Mouse (Mus musculus) bone marrow, adult 2 months (tissue): ENCODE data around the gene Ylpm1. TPM values are rescaled to one million over a fixed set of nuclear protein-coding genes. Genes with fewer than 3 reads are reported as not detected.

Source experiments
- H3K27ac ChIP-seq: fragments of 200-500 bp; 2 replicates; pipeline ENCODE4 v1.5.1; 2012; ENCODE audit warnings: low read depth, mild to moderate bottlenecking, control low read depth, inconsistent platforms, low read length; ENCODE audit not compliant: control insufficient read depth, poor library complexity, insufficient read depth
- H3K4me1 ChIP-seq: fragments of 200-500 bp; 2 replicates; pipeline ENCODE4 v1.6.1; 2011; ENCODE audit warnings: low read length; ENCODE audit not compliant: control insufficient read depth, insufficient read depth
- H3K4me3 ChIP-seq: fragments of 200-500 bp; replicated peaks from 2 replicates; pipeline ENCODE3; 2011; ENCODE audit warnings: mild to moderate bottlenecking, low read depth, low read length, control low read depth; ENCODE audit not compliant: control insufficient read depth
- CTCF ChIP-seq: fragments of 200-500 bp; IDR thresholded peaks from 2 replicates; pipeline ENCODE4 v1.5.1; 2011; ENCODE audit warnings: low read length, control low read depth; ENCODE audit not compliant: control insufficient read depth, insufficient read depth
- POLR2A ChIP-seq: fragments of 200-500 bp; IDR thresholded peaks from 2 replicates; pipeline ENCODE4 v1.6.1; 2011; ENCODE audit warnings: low read depth, mild to moderate bottlenecking, control low read depth, low read length, borderline replicate concordance; ENCODE audit not compliant: control insufficient read depth
- WGBS: fragments of 180-500 bp; shearing (Covaris S2); methylation state at CpG from one replicate; pipeline ENCODE4 v1.1.7; 2018; 5-methylcytosine and 5-hydroxymethylcytosine counted together
- polyA plus RNA-seq: library from polyadenylated mRNA; stranded (reverse); fragments of >200 nt; gene quantifications from 2 replicates; pipeline ENCODE4 v1.2.4, GENCODE M21; 2011; ENCODE audit warnings: low replicate concordance; ENCODE audit not compliant: missing spikeins, insufficient read depth, insufficient read length

Ylpm1 gene
- polyA plus RNA-seq, 1 experiment, result 36.2 TPM

- H3K4me3 ChIP-seq, result peak overlapping the region; percentile 81
- TF ChIP-seq POLR2A, result no peak
- no peak for TF ChIP-seq CTCF
- WGBS, result 12% methylated on average over 18 of the region's 18 CpGs
- H3K27ac ChIP-seq, result peak overlapping the region; percentile 96
- H3K4me1 ChIP-seq, result peaks cover 7% of the 10 kb centered on the region
These were observed 114.0 kb downstream of the Ylpm1 start for GRCm38 (mm10) chr12:85110011-85110697.

- Histone ChIP-seq H3K27ac (peak within 1 kb of the TSS; percentile 96), H3K4me3 (peak within 1 kb of the TSS; percentile 81), H3K4me1 (peaks cover 7% of the 10 kb centered on the region)
- TF ChIP-seq POLR2A (peak; percentile 76; the same call in 1 of the 2 replicates), CTCF (no peak)
- under 1% methylated on average over 83 of the region's 83 CpGs for WGBS
These were observed 114.8 kb downstream of the Ylpm1 start, which contains the start of the genes Prox2 and Dlst for GRCm38 (mm10) chr12:85110698-85111592. TSS of gene Prox2 (minus strand) at chr12:85110759. TSS of gene Dlst (plus strand) at chr12:85110833.

- peaks cover 5% of the 10 kb centered on the region for H3K4me1 ChIP-seq
- 70% methylated on average over 7 of the region's 7 CpGs for WGBS
- H3K27ac ChIP-seq, result no peak overlapping the region
- H3K4me3 ChIP-seq, result peak overlapping the region; percentile 36
- TF ChIP-seq CTCF, result no peak
- no peak for TF ChIP-seq POLR2A
These were observed 116.6 kb downstream of the Ylpm1 start for GRCm38 (mm10) chr12:85112550-85113251.

- H3K4me3 ChIP-seq, result no peak overlapping the region
- 97% methylated on average over 3 of the region's 3 CpGs for WGBS
- H3K4me1 ChIP-seq, result peaks cover 5% of the 10 kb centered on the region
- TF ChIP-seq CTCF (no peak), POLR2A (no peak)
- H3K27ac ChIP-seq, result no peak overlapping the region
These were observed 117.2 kb downstream of the Ylpm1 start for GRCm38 (mm10) chr12:85113337-85113736.

- peaks cover 4% of the 10 kb centered on the region for H3K4me1 ChIP-seq
- H3K4me3 ChIP-seq, result no peak overlapping the region
- no peak overlapping the region for H3K27ac ChIP-seq
- TF ChIP-seq POLR2A, result no peak
- no peak for TF ChIP-seq CTCF
- 84% methylated on average over 3 of the region's 3 CpGs for WGBS
These were observed 117.8 kb downstream of the Ylpm1 start for GRCm38 (mm10) chr12:85113917-85114316.

GRCm38 (mm10) chr12:85115678-85116077, 119.6 kb downstream of the Ylpm1 start:
- H3K4me3 ChIP-seq, result no peak overlapping the region
- TF ChIP-seq CTCF (no peak), POLR2A (no peak)
- no peaks in the 10 kb centered on the region; the same call in 1 of the 2 replicates for H3K4me1 ChIP-seq
- H3K27ac ChIP-seq, result no peak overlapping the region
- 64% methylated on average over 7 of the region's 7 CpGs for WGBS

Other genes with a start within 250 kb of the Ylpm1 start
- gene Npc2, start 223.2 kb upstream of the Ylpm1 start, polyA plus RNA-seq, result 33.6 and 72.2 TPM in 2 replicates
- gene Isca2, start 223.1 kb upstream of the Ylpm1 start, polyA plus RNA-seq, result 83.4 and 90.0 TPM in 2 replicates
- gene Ltbp2, start 119.8 kb upstream of the Ylpm1 start, polyA plus RNA-seq, result 2.7 and 6.9 TPM in 2 replicates
- gene Fcf1, start 25.4 kb upstream of the Ylpm1 start, polyA plus RNA-seq, result 76.1 and 122 TPM in 2 replicates
- gene Arel1, start 25.4 kb upstream of the Ylpm1 start, polyA plus RNA-seq, result 16.9 and 28.6 TPM in 2 replicates
- 2.2 and 2.9 TPM in 2 replicates for gene Prox2, start 114.4 kb downstream of the Ylpm1 start, polyA plus RNA-seq
- gene Dlst, start 114.5 kb downstream of the Ylpm1 start, polyA plus RNA-seq, result 87.0 and 102 TPM in 2 replicates
- gene Rps6kl1, start 154.9 kb downstream of the Ylpm1 start, polyA plus RNA-seq, result 0.63 TPM in 1 of 2 replicates, not detected in the other
- 1.6 TPM in 1 of 2 replicates, not detected in the other for gene Pgf, start 181.5 kb downstream of the Ylpm1 start, polyA plus RNA-seq
- 17.0 and 32.9 TPM in 2 replicates for gene Eif2b2, start 223.2 kb downstream of the Ylpm1 start, polyA plus RNA-seq